Mouse (Mus musculus): ENCODE results near the gene Cutc. TPM values are rescaled to one million over a fixed set of nuclear protein-coding genes. Genes with fewer than 3 reads are reported as not detected.

Cutc gene
- polyA plus RNA-seq, 1 experiment from 2014 or later: 9.0 TPM

DNA sequence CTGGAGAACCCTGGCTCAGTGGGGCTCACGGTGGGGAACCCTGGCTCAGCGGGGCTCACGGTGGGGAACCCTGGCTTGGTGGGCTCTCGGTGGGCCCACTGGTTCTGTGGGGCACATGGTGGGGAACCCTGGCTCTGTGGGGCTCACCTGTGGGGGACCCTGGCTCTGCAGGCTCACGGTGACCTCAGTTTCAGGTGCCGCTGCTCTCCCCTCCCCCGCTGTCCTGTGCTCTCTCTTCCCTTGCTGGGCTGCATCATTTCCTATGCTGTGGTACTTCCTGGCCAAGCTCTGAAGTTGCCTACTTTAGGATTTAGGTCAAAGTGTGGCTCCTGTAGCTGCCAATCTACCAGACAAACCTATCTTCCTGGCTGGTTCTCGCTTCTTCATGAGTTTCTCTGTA lies 29.9 kb upstream of the Cutc start:
- Histone ChIP-seq H3K9me3 (replicated peaks; ENCODE audit: control insufficient read depth, low read length) (no peaks in the 10 kb centered on the region), H3K4me1 (ENCODE audit: control insufficient read depth, insufficient read depth, low read length) (no peaks in the 10 kb centered on the region), H3K9ac (ENCODE audit: low read length) (no peak overlapping the region), H3K4me3 (ENCODE audit: low read depth, low read length) (no peak overlapping the region), H3K36me3 (ENCODE audit: control insufficient read depth, insufficient read depth, low read length) (peaks cover 65% of the 10 kb centered on the region), H3K4me2 (ENCODE audit: low read length) (no peak overlapping the region), H3K27me3 (replicated peaks; ENCODE audit: control insufficient read depth, insufficient read depth, low read length) (no peaks in the 10 kb centered on the region), H3K27ac (ENCODE audit: low read depth, low read length) (no peak overlapping the region)
- 72% methylated on average over 8 of the region's 8 CpGs for WGBS
- ATAC-seq (no peak), DNase-seq (ENCODE audit: low spot score) (no peak)

DNA sequence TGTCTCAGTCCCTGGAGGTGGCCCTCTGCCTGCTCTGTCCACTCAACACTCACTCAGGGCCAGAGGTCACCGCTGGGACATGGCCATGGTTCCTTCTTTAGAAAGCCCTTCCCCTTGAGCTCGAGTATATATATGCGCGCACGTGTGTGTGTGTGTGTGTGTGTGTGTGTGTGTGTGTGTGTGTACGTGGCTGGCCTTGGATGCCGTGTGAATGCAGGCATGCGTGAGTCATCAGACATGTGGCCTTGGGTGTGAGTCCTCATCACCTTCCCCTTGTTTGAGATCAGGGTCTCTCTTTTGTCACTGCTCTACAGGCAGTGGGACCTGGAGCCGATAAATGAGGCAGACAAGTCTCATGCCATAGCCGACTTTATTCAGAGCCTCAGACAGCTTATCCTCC lies 29.3 kb upstream of the Cutc start:
- ATAC-seq (no peak), DNase-seq (ENCODE audit: low spot score) (no peak)
- Histone ChIP-seq H3K9me3 (replicated peaks; ENCODE audit: control insufficient read depth, low read length) (no peaks in the 10 kb centered on the region), H3K27me3 (replicated peaks; ENCODE audit: control insufficient read depth, insufficient read depth, low read length) (no peaks in the 10 kb centered on the region), H3K4me1 (ENCODE audit: control insufficient read depth, insufficient read depth, low read length) (no peaks in the 10 kb centered on the region), H3K27ac (ENCODE audit: low read depth, low read length) (no peak overlapping the region), H3K36me3 (ENCODE audit: control insufficient read depth, insufficient read depth, low read length) (peaks cover 65% of the 10 kb centered on the region), H3K4me3 (ENCODE audit: low read depth, low read length) (no peak overlapping the region), H3K4me2 (ENCODE audit: low read length) (no peak overlapping the region), H3K9ac (ENCODE audit: low read length) (no peak overlapping the region)
- 90% methylated on average over 10 of the region's 10 CpGs for WGBS

DNA sequence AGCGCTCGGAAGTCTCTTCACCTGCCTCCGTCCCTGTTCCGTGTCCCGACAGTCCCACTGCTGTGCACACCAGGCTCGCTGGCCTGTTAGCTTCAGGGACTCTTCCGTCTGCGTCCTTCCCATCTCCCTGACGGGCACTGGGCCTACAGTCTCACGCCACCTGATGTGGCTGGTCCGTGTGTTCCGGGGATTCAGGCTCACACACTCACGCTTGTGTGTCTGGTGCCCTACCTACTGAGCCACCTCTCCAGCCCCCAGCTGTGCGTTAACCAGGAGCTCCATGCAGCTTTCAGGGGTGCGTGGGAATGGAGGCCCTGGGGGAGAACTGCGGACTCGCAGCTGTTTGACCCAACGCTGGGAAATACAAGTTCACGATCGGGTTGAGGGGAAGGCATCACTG lies 28.6 kb upstream of the Cutc start:
- Histone ChIP-seq H3K36me3 (ENCODE audit: control insufficient read depth, insufficient read depth, low read length) (peaks cover 68% of the 10 kb centered on the region), H3K9ac (ENCODE audit: low read length) (no peak overlapping the region), H3K4me1 (ENCODE audit: control insufficient read depth, insufficient read depth, low read length) (no peaks in the 10 kb centered on the region), H3K4me3 (ENCODE audit: low read depth, low read length) (no peak overlapping the region), H3K27me3 (replicated peaks; ENCODE audit: control insufficient read depth, insufficient read depth, low read length) (no peaks in the 10 kb centered on the region), H3K4me2 (ENCODE audit: low read length) (no peak overlapping the region), H3K9me3 (replicated peaks; ENCODE audit: control insufficient read depth, low read length) (no peaks in the 10 kb centered on the region), H3K27ac (ENCODE audit: low read depth, low read length) (no peak overlapping the region)
- no peak for DNase-seq (ENCODE audit: low spot score)
- ATAC-seq: no peak
- 93% methylated on average over 20 of the region's 20 CpGs for WGBS

DNA sequence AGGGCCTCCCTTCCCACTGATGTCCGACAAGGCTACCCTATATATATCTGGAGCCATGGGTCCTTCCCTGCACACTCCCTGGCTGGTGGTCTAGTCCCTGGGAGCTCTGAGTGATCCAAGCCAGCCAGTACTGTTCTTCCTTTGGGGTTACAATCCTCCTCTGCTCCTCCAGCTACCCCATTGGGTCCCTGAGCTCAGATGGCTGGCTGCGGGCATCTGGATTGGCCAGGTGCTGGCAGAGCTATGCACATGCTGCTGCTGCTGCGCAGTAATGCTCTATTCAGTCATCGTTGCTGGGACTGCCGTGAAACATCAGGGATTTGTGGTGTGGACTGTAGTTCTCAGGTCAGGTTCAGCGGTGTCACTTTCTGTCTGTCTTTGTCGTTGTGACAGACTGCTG lies 28.0 kb upstream of the Cutc start:
- peaks cover 69% of the 10 kb centered on the region for H3K36me3 ChIP-seq (ENCODE audit: control insufficient read depth, insufficient read depth, low read length)
- no peak overlapping the region for H3K4me3 ChIP-seq (ENCODE audit: low read depth, low read length)
- no peak overlapping the region for H3K27ac ChIP-seq (ENCODE audit: low read depth, low read length)
- H3K9ac ChIP-seq (ENCODE audit: low read length): no peak overlapping the region
- no peak overlapping the region for H3K4me2 ChIP-seq (ENCODE audit: low read length)
- DNase-seq (ENCODE audit: low spot score) (no peak), ATAC-seq (no peak)
- 87% methylated on average over 7 of the region's 7 CpGs for WGBS
- H3K4me1 ChIP-seq (ENCODE audit: control insufficient read depth, insufficient read depth, low read length): no peaks in the 10 kb centered on the region
- H3K27me3 ChIP-seq (replicated peaks; ENCODE audit: control insufficient read depth, insufficient read depth, low read length): no peaks in the 10 kb centered on the region
- H3K9me3 ChIP-seq (replicated peaks; ENCODE audit: control insufficient read depth, low read length): no peaks in the 10 kb centered on the region

GRCm38 (mm10) chr19:43726510-43727146 lies 26.2 kb upstream of the Cutc start:
- no peak overlapping the region for H3K27ac ChIP-seq (ENCODE audit: low read depth, low read length)
- peaks cover 67% of the 10 kb centered on the region for H3K36me3 ChIP-seq (ENCODE audit: control insufficient read depth, insufficient read depth, low read length)
- H3K4me3 ChIP-seq (ENCODE audit: low read depth, low read length): no peak overlapping the region
- no peak overlapping the region for H3K4me2 ChIP-seq (ENCODE audit: low read length)
- ATAC-seq (no peak), DNase-seq (ENCODE audit: low spot score) (no peak)
- H3K9ac ChIP-seq (ENCODE audit: low read length): no peak overlapping the region
- H3K9me3 ChIP-seq (replicated peaks; ENCODE audit: control insufficient read depth, low read length): no peaks in the 10 kb centered on the region
- 56% methylated on average over 15 of the region's 15 CpGs for WGBS
- no peaks in the 10 kb centered on the region for H3K4me1 ChIP-seq (ENCODE audit: control insufficient read depth, insufficient read depth, low read length)
- no peaks in the 10 kb centered on the region for H3K27me3 ChIP-seq (replicated peaks; ENCODE audit: control insufficient read depth, insufficient read depth, low read length)

DNA sequence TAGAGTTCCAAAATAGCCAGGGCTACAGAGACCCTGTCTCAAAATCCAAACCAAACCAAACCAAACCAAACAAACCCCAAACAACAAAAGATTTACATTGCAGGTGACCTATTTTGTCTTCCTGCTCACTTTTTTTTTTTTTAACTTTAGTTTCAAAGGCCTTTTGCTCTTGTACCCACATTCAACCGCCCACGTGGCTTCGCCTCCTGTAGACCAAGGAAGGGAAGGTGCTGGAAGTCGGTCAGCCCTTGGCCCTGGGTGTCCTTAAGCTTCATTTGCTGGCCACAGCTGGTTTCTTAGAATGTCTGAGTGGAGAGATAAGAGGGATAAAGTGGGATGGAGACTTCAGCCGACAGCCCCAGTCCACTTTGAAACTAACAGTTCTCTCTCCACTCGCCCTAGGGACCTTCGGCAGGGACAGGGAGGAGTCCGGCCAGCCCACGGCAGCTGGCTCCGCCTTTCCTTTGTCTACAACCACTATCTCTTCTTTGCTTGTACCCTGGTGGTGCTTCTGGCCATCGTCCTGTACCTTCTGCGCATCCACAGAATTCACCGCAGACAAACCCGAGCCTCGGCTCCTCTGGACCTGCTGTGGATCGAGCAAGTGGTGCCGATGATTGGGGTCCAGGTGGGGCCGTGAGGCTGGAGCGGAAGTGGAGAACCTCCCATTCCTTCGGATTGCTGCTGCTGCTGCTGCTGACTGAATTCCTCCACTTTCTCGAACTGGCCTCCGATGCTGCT lies 23.3 kb upstream of the Cutc start:
- Histone ChIP-seq H3K27ac (ENCODE audit: low read depth, low read length) (no peak overlapping the region), H3K9me3 (replicated peaks; ENCODE audit: control insufficient read depth, low read length) (no peaks in the 10 kb centered on the region), H3K4me3 (ENCODE audit: low read depth, low read length) (no peak overlapping the region), H3K9ac (ENCODE audit: low read length) (peak overlapping the region; percentile 18; the same call in 1 of the 2 replicates), H3K27me3 (replicated peaks; ENCODE audit: control insufficient read depth, insufficient read depth, low read length) (no peaks in the 10 kb centered on the region), H3K4me1 (ENCODE audit: control insufficient read depth, insufficient read depth, low read length) (no peaks in the 10 kb centered on the region), H3K36me3 (ENCODE audit: control insufficient read depth, insufficient read depth, low read length) (peaks cover 58% of the 10 kb centered on the region), H3K4me2 (ENCODE audit: low read length) (peak overlapping the region; percentile 39)
- WGBS: 49% methylated on average over 22 of the region's 22 CpGs
- ATAC-seq (no peak), DNase-seq (ENCODE audit: low spot score) (no peak)

GRCm38 (mm10) chr19:43730037-43730428 lies 22.8 kb upstream of the Cutc start:
- DNase-seq (ENCODE audit: low spot score) (no peak), ATAC-seq (no peak)
- WGBS: 38% methylated on average over 8 of the region's 8 CpGs
- Histone ChIP-seq H3K9ac (ENCODE audit: low read length) (peak overlapping the region; percentile 18; the same call in 1 of the 2 replicates), H3K4me3 (ENCODE audit: low read depth, low read length) (no peak overlapping the region), H3K36me3 (ENCODE audit: control insufficient read depth, insufficient read depth, low read length) (peaks cover 62% of the 10 kb centered on the region), H3K27me3 (replicated peaks; ENCODE audit: control insufficient read depth, insufficient read depth, low read length) (no peaks in the 10 kb centered on the region), H3K4me2 (ENCODE audit: low read length) (peak overlapping the region; percentile 39), H3K9me3 (replicated peaks; ENCODE audit: control insufficient read depth, low read length) (no peaks in the 10 kb centered on the region), H3K27ac (ENCODE audit: low read depth, low read length) (no peak overlapping the region), H3K4me1 (ENCODE audit: control insufficient read depth, insufficient read depth, low read length) (no peaks in the 10 kb centered on the region)

GRCm38 (mm10) chr19:43731157-43731556 lies 21.6 kb upstream of the Cutc start:
- DNase-seq (ENCODE audit: low spot score) (no peak), ATAC-seq (no peak)
- Histone ChIP-seq H3K4me2 (ENCODE audit: low read length) (no peak overlapping the region), H3K27ac (ENCODE audit: low read depth, low read length) (no peak overlapping the region), H3K4me3 (ENCODE audit: low read depth, low read length) (no peak overlapping the region), H3K9me3 (replicated peaks; ENCODE audit: control insufficient read depth, low read length) (no peaks in the 10 kb centered on the region), H3K27me3 (replicated peaks; ENCODE audit: control insufficient read depth, insufficient read depth, low read length) (no peaks in the 10 kb centered on the region), H3K4me1 (ENCODE audit: control insufficient read depth, insufficient read depth, low read length) (no peaks in the 10 kb centered on the region), H3K9ac (ENCODE audit: low read length) (no peak overlapping the region), H3K36me3 (ENCODE audit: control insufficient read depth, insufficient read depth, low read length) (peaks cover 60% of the 10 kb centered on the region)
- WGBS: 71% methylated on average over 7 of the region's 7 CpGs

GRCm38 (mm10) chr19:43738409-43738808 lies 14.4 kb upstream of the Cutc start:
- no peaks in the 10 kb centered on the region for H3K9me3 ChIP-seq (replicated peaks; ENCODE audit: control insufficient read depth, low read length)
- no peak overlapping the region for H3K4me3 ChIP-seq (ENCODE audit: low read depth, low read length)
- H3K4me2 ChIP-seq (ENCODE audit: low read length): no peak overlapping the region
- DNase-seq (ENCODE audit: low spot score): no peak
- H3K9ac ChIP-seq (ENCODE audit: low read length): no peak overlapping the region
- H3K27ac ChIP-seq (ENCODE audit: low read depth, low read length): no peak overlapping the region
- no peaks in the 10 kb centered on the region for H3K27me3 ChIP-seq (replicated peaks; ENCODE audit: control insufficient read depth, insufficient read depth, low read length)
- no peak for ATAC-seq
- H3K4me1 ChIP-seq (ENCODE audit: control insufficient read depth, insufficient read depth, low read length): no peaks in the 10 kb centered on the region
- 97% methylated on average over 10 of the region's 10 CpGs for WGBS
- peaks cover 91% of the 10 kb centered on the region for H3K36me3 ChIP-seq (ENCODE audit: control insufficient read depth, insufficient read depth, low read length)

All from forebrain, embryonic 14.5 days (tissue).